Mouse (Mus musculus) brain, embryonic 14.5 days (tissue): Measurements from ENCODE around the gene Sirpa.

Experiments
- CTCF ChIP-seq: fragments of 200-500 bp; IDR thresholded peaks from 2 replicates; pipeline ENCODE4 v1.5.1; 2012; ENCODE audit warnings: inconsistent platforms, mild to moderate bottlenecking, moderate library complexity, borderline replicate concordance; ENCODE audit not compliant: insufficient read depth, insufficient read length; ENCODE audit errors: extremely low read depth
- POLR2A ChIP-seq: fragments of 200-500 bp; IDR thresholded peaks from 2 replicates; pipeline ENCODE4 v1.6.1; 2012; ENCODE audit warnings: mild to moderate bottlenecking, inconsistent platforms, borderline replicate concordance; ENCODE audit not compliant: poor library complexity, insufficient read depth, insufficient read length, severe bottlenecking; ENCODE audit errors: extremely low read depth

- TF ChIP-seq CTCF (no peak), POLR2A (no peak)
Measured at GRCm38 (mm10) chr2:129624246-129624918, 31.7 kb downstream of the Sirpa start.
